Mouse (Mus musculus) liver, embryonic 12.5 days (tissue): Measurements from ENCODE around the gene Olfr866. TPM values are rescaled to one million over a fixed set of nuclear protein-coding genes. Genes with fewer than 3 reads are reported as not detected.

Experiments
- ATAC-seq: fragments of 200-750 bp; cut with Nextera tagmentation; 2 replicates; pipeline ENCODE4 v1.8.0; 2017; ENCODE audit warnings: moderate number of reproducible peaks, mild to moderate bottlenecking, moderate library complexity
- H3K27ac ChIP-seq: fragments of 300-500 bp; sonication (generic); 2 replicates; pipeline ENCODE4 v1.5.1; 2016; ENCODE audit warnings: mild to moderate bottlenecking
- H3K27me3 ChIP-seq: fragments of 300-500 bp; sonication (generic); replicated peaks from 2 replicates; pipeline ENCODE4 v1.6.1; 2016; ENCODE audit warnings: mild to moderate bottlenecking, moderate library complexity
- H3K36me3 ChIP-seq: fragments of 300-500 bp; sonication (generic); 2 replicates; pipeline ENCODE4 v1.6.1; 2016; ENCODE audit warnings: mild to moderate bottlenecking, moderate library complexity
- H3K4me1 ChIP-seq: fragments of 300-500 bp; sonication (generic); 2 replicates; pipeline ENCODE4 v1.6.1; 2016
- H3K4me2 ChIP-seq: fragments of 300-500 bp; sonication (generic); 2 replicates; pipeline ENCODE4 v1.6.1; 2016; ENCODE audit warnings: mild to moderate bottlenecking, moderate library complexity
- H3K4me3 ChIP-seq: fragments of 300-500 bp; sonication (generic); 2 replicates; pipeline ENCODE4 v1.5.1; 2016; ENCODE audit warnings: mild to moderate bottlenecking, moderate library complexity
- H3K9ac ChIP-seq: fragments of 300-500 bp; sonication (generic); 2 replicates; pipeline ENCODE4 v1.6.1; 2016; ENCODE audit warnings: mild to moderate bottlenecking, moderate library complexity
- H3K9me3 ChIP-seq: fragments of 300-500 bp; sonication (generic); replicated peaks from 2 replicates; pipeline ENCODE4 v1.6.1; 2016; ENCODE audit warnings: mild to moderate bottlenecking, moderate library complexity
- WGBS: fragments of 180-500 bp; shearing (Covaris S2); methylation state at CpG from one replicate; pipeline ENCODE4 v1.1.7; 2016; ENCODE audit not compliant: insufficient replicate concordance; 5-methylcytosine and 5-hydroxymethylcytosine counted together
- microRNA-seq: library from miRNA; unstranded; fragments of <30 nt; microRNA quantifications from one replicate; pipeline ENCODE4, GENCODE M21; 2017
- polyA plus RNA-seq: library from polyadenylated mRNA; unstranded; fragments of >200 nt; fragmentation: Nextera tagmentation; extraction: Ambion mirVana; gene quantifications from 2 replicates; pipeline ENCODE4 v1.2.1, GENCODE M21; 2016

Gene Olfr866
- not detected in 2 replicates for polyA plus RNA-seq

GRCm38 (mm10) chr9:20027935-20028334 lies at the start of gene Olfr866:
TSS of gene Olfr866 (minus strand) at chr9:20028035.
- no peak within 1 kb of the TSS for H3K27ac ChIP-seq
- 57% methylated on average over 2 of the region's 2 CpGs for WGBS
- H3K4me3 ChIP-seq = no peak within 1 kb of the TSS
- no peak for ATAC-seq
- no peaks in the 10 kb centered on the region for H3K4me1 ChIP-seq
- no peak within 1 kb of the TSS for H3K9ac ChIP-seq
- H3K9me3 ChIP-seq = no peaks in the 10 kb centered on the region
- no peaks in the 10 kb centered on the region for H3K27me3 ChIP-seq
- no peaks in the 10 kb centered on the region for H3K36me3 ChIP-seq
- no peak within 1 kb of the TSS for H3K4me2 ChIP-seq

GRCm38 (mm10) chr9:20073523-20074177 lies 45.8 kb upstream of the Olfr866 start:
- H3K4me3 ChIP-seq = no peak overlapping the region
- H3K27me3 ChIP-seq = no peaks in the 10 kb centered on the region
- no peak for ATAC-seq
- H3K4me1 ChIP-seq = no peaks in the 10 kb centered on the region
- H3K27ac ChIP-seq = no peak overlapping the region
- no peaks in the 10 kb centered on the region for H3K36me3 ChIP-seq
- H3K9me3 ChIP-seq = peaks cover 10% of the 10 kb centered on the region; the same call in 1 of the 2 replicates
- H3K4me2 ChIP-seq = no peak overlapping the region
- H3K9ac ChIP-seq = no peak overlapping the region
- WGBS = 48% methylated on average over 7 of the region's 7 CpGs

- Histone ChIP-seq H3K9ac (no peak overlapping the region), H3K9me3 (peaks cover 10% of the 10 kb centered on the region; the same call in 1 of the 2 replicates), H3K27ac (no peak overlapping the region), H3K4me2 (no peak overlapping the region), H3K27me3 (no peaks in the 10 kb centered on the region), H3K4me3 (no peak overlapping the region), H3K4me1 (no peaks in the 10 kb centered on the region), H3K36me3 (no peaks in the 10 kb centered on the region)
- 71% methylated on average over 1 of the region's 1 CpGs for WGBS
- ATAC-seq = no peak
These were observed 43.5 kb upstream of the Olfr866 start for GRCm38 (mm10) chr9:20071291-20071690.

GRCm38 (mm10) chr9:20070236-20070635 lies 42.4 kb upstream of the Olfr866 start:
- H3K9me3 ChIP-seq = peaks cover 6% of the 10 kb centered on the region; the same call in 1 of the 2 replicates
- no peak overlapping the region for H3K4me2 ChIP-seq
- H3K27me3 ChIP-seq = no peaks in the 10 kb centered on the region
- H3K4me3 ChIP-seq = no peak overlapping the region
- no peaks in the 10 kb centered on the region for H3K4me1 ChIP-seq
- no peaks in the 10 kb centered on the region for H3K36me3 ChIP-seq
- no peak for ATAC-seq
- H3K9ac ChIP-seq = no peak overlapping the region
- no peak overlapping the region for H3K27ac ChIP-seq
- 55% methylated on average over 3 of the region's 3 CpGs for WGBS

- H3K4me3 ChIP-seq = no peak within 1 kb of the TSS
- no peaks in the 10 kb centered on the region for H3K9me3 ChIP-seq
- no peaks in the 10 kb centered on the region for H3K27me3 ChIP-seq
- WGBS = 63% methylated on average over 1 of the region's 1 CpGs
- no peak within 1 kb of the TSS for H3K4me2 ChIP-seq
- H3K4me1 ChIP-seq = no peaks in the 10 kb centered on the region
- no peak for ATAC-seq
- H3K9ac ChIP-seq = no peak within 1 kb of the TSS
- H3K36me3 ChIP-seq = no peaks in the 10 kb centered on the region
- no peak within 1 kb of the TSS for H3K27ac ChIP-seq
These were observed 29.6 kb upstream of the Olfr866 start, which contains the start of gene Olfr867 for GRCm38 (mm10) chr9:20057462-20057861. TSS of gene Olfr867 (minus strand) at chr9:20057562.

GRCm38 (mm10) chr9:20047964-20048363 lies 20.1 kb upstream of the Olfr866 start:
- no peak overlapping the region for H3K9ac ChIP-seq

More at GRCm38 (mm10) chr9:20047964-20048363, 20.1 kb upstream of the Olfr866 start:
- no peak overlapping the region for H3K27ac ChIP-seq
- H3K4me2 ChIP-seq = no peak overlapping the region
- no peak overlapping the region for H3K4me3 ChIP-seq
- no peaks in the 10 kb centered on the region for H3K4me1 ChIP-seq
- ATAC-seq = no peak
- H3K36me3 ChIP-seq = no peaks in the 10 kb centered on the region
- peaks cover 6% of the 10 kb centered on the region; the same call in 1 of the 2 replicates for H3K9me3 ChIP-seq
- H3K27me3 ChIP-seq = no peaks in the 10 kb centered on the region
- WGBS = 50% methylated on average over 3 of the region's 3 CpGs

Small RNA genes lying within 50 kb of the gene (microRNA-seq; reads per million reads assigned to microRNA genes)
- gene Gm26231 (not detected), gene Gm44395 (not detected)

Other genes starting within 250 kb of the Olfr866 start
- not detected in 2 replicates for gene Olfr58, start 247.8 kb downstream of the Olfr866 start, polyA plus RNA-seq
- not detected in 2 replicates for gene Olfr859, start 223.1 kb downstream of the Olfr866 start, polyA plus RNA-seq
- not detected in 2 replicates for gene Olfr860, start 178.3 kb downstream of the Olfr866 start, polyA plus RNA-seq
- gene Olfr862, start 140.0 kb downstream of the Olfr866 start, polyA plus RNA-seq = not detected in 2 replicates
- 0.18 and 0.20 TPM in 2 replicates for gene Olfr77, start 111.2 kb downstream of the Olfr866 start, polyA plus RNA-seq
- gene Olfr867, start 29.5 kb upstream of the Olfr866 start, polyA plus RNA-seq = not detected in 2 replicates
- not detected in 2 replicates for gene Olfr868, start 70.6 kb upstream of the Olfr866 start, polyA plus RNA-seq
- not detected in 2 replicates for gene Olfr869, start 101.0 kb upstream of the Olfr866 start, polyA plus RNA-seq
- not detected in 2 replicates for gene Olfr870, start 146.0 kb upstream of the Olfr866 start, polyA plus RNA-seq
- gene Olfr871, start 184.2 kb upstream of the Olfr866 start, polyA plus RNA-seq = not detected in 2 replicates
- not detected in 2 replicates for gene Olfr872, start 209.1 kb upstream of the Olfr866 start, polyA plus RNA-seq